Mouse (Mus musculus) monocyte, adult 2 months (primary cell): ENCODE data around the gene Eed.

Experiments
- DNase-seq, 2 experiments: peaks; one replicate each; pipeline ENCODE4 v3.0.0; 2022; ENCODE audit warnings: low spot score in 2 of 2, low read depth in 1 of 2

Eed gene

GRCm38 (mm10) chr7:89908899-89909621 is 71.7 kb downstream of the Eed start:
- DNase-seq, result no peak

- DNase-seq, result no peak
Observed at GRCm38 (mm10) chr7:89908421-89908820, 72.4 kb downstream of the Eed start.

GRCm38 (mm10) chr7:89907950-89908349 is 72.8 kb downstream of the Eed start:
- DNase-seq, result peak; percentile 13 to 37
